Mouse (Mus musculus) right cerebral cortex, postnatal 25 days (tissue): ENCODE data around the gene Ugcg.

Experiments used
- DNase-seq: peaks from one replicate; pipeline ENCODE4 v3.0.0; 2022

The Ugcg gene

DNA sequence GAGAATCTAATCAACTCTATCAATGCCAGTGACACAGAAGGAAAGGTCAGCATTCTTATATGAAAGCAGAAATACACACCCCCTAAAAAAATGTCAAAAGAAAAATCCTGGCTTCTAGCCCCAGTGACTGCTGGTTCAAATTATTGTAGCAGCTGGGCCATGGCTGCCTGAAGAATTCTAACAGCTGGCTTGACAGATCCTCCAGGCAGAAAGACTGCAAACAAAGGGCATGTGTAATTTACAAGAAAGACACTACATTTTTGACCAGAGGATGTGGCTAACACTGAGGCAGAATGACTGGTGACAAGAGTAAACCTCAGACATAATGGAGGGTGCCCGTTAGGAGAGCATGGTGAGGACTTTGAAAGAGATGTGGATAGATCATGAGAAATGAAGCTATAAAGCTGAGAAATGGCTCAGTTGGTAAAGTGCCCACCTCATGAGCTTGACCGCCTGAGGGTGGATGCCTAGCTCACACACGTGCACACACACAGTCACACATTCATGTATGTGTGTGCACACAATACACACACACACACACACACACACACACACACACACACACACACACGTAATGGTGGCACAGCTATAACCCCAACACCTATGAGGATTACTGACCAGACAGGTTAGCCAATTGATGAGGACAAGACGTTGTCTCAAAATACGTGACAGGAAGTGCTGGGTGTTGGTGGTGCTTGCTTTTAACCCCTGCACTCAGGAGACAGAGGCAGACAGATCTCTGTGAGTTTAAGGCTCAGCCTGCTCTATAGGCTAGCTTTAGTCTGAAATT is 42.4 kb downstream of the Ugcg start:
- DNase-seq: no peak

DNA sequence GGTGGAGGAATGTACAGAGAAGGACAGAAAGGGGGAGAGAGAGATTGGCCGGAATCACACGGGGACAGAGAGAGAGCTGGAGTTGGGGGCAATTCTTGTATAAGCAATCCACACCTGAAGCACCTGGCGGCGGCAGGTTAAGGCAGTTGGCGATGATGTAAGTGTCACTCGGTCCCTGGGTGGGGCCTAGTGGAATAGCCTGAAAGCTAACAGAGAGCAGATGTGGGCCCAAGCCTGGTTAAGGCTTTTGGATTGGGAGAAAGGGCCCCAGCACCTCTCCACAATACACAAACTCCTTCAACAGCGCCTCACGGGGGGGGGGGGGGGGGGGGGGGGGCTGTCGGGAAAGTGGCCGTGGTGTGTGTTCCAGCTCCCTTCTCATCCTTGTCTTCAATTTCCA is 45.0 kb downstream of the Ugcg start:
- no peak for DNase-seq

DNA sequence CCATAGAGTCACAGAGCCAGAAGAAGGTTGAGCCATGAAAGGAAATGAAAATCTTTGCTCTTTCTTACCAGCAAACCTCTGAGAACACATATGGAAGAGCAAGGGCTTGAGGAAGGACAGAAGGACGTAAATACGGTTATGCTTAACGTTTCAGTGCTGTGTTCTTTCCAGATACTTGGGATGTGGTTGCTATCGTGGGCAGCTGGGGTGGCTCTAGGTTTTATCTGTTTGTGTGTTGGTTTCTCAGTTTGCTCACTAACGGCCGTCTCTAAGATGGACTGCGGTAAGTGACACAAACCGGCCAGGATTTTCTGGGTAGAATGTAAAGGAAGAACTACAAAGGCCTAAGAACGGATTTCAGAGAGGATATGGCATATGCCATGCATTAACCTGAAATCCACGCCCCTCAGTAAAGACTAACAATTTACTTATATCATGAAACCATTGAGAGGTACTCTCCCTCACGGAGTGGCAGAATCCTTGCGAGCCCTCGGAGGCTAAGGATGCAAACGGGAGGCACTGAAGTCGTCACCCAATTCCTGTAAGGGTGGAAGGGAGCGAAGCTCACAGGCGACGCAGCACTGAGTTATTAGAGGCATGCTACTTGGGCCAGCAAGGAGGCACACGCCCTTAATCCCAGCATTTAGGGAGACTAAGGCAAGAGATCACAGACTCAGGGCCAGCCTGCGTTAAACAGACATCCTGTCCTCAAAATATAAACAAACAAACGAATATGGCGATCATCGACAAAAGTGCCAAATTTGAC is 45.6 kb downstream of the Ugcg start:
- DNase-seq: no peak

DNA sequence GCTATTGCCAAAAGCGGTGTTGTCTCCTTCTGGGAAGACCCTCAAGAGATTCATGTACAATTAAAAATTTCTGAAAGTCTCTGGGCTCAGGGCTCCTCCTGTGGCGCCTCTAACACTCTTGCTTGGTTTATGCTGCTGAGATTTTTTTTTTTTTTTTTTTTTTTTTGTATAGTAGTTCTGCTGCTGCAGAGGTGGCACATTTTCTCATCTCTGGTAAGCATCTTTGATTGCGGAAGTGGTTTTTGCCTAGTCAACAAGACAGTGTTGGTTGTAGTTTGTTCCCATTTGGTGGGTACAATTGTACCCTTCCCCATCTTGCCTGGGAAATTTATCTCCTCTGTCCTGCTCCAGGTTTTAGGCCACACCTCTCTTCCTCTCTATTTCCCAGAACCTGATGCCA is 47.3 kb downstream of the Ugcg start:
- no peak for DNase-seq

- DNase-seq: no peak
Observed at GRCm38 (mm10) chr4:59238641-59239311, 49.7 kb downstream of the Ugcg start.

DNA sequence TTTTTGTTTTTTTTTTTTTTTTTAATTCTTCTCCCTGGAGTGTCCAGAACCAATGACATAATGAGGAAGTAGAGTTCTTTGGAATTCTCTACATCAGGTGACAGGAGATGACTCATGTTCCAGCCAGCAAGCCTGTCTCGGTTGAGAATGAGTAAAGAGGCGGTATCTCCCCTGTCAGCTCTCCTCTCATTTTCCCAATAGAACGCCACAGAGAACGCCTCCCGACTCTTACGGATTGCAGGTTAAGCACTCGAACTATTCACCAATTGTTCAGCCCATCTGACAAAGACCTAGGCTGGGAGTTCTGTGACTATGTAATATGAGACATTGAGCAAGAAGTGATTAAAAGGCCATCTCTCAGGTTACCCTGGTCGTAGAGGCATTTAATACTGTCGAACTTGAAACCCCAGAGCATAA is 50.3 kb downstream of the Ugcg start:
- DNase-seq: no peak

DNA sequence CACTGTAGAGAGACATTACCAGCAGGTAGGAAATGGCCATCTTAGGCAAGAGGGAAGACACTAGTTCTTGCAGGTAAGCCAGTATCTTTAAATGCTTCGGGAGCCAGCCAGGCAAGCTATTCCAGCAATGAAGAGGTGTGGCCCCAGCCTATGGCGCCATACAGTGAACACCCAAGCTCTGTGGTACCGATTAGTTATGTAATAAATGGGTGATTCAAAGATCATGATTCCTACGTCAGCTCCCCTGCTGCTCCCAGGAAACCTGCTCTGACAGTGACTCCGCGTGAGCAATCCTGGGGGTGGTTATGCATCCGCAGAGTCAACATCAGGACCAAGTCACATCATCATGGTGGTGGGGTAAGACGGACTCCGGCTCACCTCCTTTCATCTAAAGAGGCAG is 51.1 kb downstream of the Ugcg start:
- no peak for DNase-seq

DNA sequence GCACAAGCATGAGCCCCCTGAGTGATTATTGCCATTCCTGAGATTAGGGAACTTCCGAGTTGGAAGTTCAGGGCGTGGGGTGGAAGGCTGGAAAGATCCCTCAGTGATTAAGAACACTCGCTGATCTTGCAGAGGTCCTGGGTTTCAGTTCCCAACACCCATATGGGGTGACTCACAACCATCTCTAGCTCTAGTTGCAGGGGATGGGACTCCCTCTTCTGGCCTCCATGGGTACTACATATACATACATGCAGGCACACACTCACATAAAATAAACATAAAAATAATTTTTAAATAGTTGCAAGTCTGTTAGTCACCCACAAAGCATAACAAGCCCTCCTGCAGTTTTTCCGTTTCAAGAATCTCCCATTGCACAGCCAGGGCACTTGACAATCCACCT is 52.0 kb downstream of the Ugcg start:
- DNase-seq: no peak

GRCm38 (mm10) chr4:59242221-59242620 is 53.2 kb downstream of the Ugcg start:
- DNase-seq: no peak

DNA sequence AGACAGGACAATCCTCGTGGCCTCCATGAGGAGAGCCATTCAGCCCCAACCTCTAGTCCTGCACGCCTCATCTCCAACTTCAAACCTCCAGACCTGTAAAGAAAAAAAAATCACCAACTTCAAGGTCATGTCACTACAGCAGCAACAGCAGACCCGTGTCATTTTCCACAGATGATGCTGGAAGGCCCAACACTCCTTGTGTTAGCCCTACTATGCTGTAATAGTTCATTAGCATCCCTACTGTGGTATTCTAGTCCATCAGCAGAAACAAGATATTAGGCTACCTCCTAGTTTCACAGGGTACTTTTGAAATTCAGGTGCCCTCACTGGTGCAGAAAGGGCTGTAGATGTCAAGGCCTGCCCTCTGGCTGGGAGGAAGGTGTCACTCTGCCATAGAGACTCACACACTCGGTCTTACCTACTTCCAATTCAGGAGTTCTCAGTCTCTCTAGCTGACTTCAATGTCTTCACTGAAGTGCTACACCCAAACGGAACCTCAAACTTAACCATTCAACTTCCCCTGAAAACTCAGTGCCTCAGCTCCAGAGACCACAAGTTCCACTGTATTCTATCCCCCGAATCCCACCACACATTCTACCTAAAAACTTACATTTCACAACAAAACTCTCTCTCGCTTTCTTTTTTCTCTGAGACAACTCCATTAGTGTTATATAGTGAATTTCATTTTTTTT is 54.9 kb downstream of the Ugcg start:
- DNase-seq: no peak

DNA sequence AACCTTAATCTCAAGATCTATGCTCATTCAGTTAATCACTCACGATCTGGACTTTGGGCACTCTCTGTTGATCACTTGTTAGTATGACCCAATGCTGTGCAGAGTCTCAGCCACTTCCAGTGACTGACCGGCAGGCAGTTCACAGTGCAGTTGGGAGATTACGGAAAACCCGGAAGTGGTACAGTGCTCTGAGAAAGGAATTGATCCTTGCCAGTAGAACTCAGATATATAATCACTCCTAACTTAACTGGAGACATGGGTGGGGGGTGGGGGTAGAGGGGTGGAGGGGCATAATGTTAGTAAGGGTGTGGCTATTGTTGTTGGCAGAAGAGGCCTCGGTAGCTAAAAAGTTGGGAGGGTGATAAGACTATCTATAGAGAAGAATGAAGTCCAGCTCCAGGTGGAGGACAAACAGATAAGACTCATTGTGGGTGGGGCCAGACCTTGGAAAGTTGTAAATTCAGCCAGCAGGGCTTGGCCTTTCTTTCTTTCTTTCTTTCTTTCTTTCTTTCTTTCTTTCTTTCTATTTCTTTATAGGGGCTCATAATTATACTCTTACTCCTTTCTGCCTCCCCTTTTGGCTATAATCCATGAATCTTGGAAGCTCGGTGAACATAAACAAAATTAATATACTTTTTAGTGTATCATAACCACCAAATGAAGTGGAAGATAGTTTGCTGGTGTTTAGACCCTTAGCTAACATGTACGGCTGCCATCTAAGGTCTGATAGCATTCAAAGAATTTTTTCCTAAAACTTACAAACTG is 55.9 kb downstream of the Ugcg start:
- DNase-seq: no peak

- DNase-seq: no peak
Observed at GRCm38 (mm10) chr4:59245776-59246175, 56.7 kb downstream of the Ugcg start.

DNA sequence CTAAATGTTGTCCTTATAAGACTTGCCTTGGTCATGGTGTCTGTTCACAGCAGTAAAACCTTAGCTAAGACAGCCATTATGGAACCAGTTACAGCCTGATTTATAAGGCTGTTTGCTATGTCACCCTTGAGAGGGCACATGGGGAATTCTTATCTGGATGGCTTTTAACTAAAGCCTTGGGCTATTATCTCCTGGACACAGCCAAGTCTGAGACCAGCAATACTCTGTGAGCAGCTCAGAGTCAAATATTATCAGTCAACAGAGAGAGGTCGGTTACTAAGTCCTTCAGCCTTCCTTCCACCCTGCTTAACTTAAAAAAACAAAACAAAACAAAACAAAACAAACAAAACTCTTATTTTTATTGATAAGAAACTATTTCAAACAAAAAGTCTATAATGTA is 58.5 kb downstream of the Ugcg start:
- DNase-seq: no peak

DNA sequence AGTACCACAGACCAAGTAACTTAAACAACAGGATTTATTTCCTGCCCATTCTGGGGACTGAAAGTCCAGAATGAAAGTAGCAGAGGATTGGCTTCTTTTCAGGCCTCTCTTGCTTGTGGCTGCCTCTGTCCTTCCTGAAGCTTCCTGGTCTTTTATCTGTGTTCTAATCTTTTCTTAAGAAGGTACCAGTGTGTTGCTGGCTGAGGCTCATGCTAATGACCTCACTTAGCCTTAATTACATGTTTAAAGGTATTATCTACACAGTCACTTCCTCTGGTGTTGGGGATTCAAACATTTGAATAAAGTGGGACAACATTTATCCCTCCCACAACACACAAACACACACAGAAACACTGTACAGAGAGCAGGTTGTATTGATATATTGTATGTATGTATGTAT is 59.0 kb downstream of the Ugcg start:
- no peak for DNase-seq

DNA sequence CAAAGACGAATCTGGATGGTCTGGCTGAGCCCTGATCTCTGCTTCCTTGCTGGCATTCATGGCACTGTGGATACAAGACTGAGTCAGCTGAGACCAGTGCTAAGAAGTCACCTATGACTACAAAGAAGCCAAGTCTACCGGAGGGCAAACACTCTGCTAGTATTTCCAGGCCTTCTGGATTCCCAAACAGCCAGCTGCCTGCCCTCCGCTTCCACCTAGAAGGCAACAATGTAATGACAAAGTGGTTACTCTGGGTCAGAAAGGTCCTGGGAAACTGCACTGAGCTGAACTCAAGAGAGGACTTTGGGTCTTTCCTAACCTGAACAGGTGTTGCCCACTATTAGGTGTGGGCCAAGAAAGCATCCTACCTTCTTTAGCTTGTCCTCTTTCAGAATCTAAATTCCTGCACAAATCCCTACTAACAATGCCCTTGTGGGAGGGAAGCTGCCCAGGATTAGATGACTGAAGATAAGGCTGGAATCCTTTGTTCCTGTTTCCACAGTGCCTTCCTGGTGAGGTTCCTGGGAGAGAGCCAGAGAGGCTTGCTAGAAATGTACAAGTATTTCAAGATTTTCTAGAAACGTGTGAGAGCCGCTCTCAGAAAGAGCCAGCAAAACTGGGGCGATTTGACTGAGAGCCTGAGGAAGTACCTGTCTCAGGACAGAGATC is 63.5 kb downstream of the Ugcg start:
- no peak for DNase-seq

- DNase-seq: no peak
Observed at GRCm38 (mm10) chr4:59253055-59253434, 64.0 kb downstream of the Ugcg start.

- no peak for DNase-seq
Observed at GRCm38 (mm10) chr4:59254397-59254796, 65.3 kb downstream of the Ugcg start.

DNA sequence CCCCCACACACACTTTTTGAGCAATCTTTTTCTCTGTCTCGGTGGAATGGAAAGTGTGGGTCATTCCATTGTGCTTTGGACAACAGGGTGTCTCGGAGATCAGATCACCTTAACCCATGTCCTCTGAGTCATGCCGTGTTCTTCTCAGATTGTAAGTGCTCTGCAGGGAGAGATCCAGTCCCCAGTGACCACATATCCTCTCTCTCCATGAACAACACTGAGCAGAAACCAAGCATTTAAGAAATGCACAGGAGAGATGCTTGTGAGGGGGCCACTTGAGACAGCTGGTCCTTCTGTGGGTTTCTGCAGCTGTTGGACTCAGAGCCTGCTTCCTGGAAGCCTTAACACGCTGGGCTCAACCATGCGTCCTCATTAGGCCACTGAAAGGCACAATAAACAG is 66.9 kb downstream of the Ugcg start:
- DNase-seq: no peak

GRCm38 (mm10) chr4:59257866-59258265 is 68.8 kb downstream of the Ugcg start:
- DNase-seq: no peak

- no peak for DNase-seq
Observed at GRCm38 (mm10) chr4:59258771-59259170, 69.7 kb downstream of the Ugcg start.

DNA sequence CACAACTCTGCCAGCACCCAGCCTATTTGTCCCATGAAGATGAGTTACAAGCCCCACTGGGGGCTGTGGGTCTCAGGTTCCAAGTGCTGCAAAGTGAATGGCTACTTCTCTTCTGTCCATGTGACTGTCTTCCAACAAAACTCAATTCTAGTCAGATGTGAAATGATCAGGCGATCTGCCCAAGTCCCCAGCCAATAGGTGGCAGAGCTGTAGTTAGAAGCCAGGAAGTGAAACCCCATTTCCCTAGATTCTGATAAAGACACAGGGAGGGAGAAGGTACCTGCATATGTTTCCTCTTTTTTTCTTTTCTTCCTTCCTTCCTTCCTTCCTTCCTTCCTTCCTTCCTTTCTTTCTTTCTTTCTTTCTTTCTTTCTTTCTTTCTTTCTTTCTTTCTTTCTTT is 70.7 kb downstream of the Ugcg start:
- no peak for DNase-seq
